Mouse (Mus musculus): ENCODE data around the gene Arid3a. TPM values are rescaled to one million over a fixed set of nuclear protein-coding genes. Genes with fewer than 3 reads are reported as not detected.

The Arid3a gene
- polyA plus RNA-seq, 1 experiment: 99.9 TPM

DNA sequence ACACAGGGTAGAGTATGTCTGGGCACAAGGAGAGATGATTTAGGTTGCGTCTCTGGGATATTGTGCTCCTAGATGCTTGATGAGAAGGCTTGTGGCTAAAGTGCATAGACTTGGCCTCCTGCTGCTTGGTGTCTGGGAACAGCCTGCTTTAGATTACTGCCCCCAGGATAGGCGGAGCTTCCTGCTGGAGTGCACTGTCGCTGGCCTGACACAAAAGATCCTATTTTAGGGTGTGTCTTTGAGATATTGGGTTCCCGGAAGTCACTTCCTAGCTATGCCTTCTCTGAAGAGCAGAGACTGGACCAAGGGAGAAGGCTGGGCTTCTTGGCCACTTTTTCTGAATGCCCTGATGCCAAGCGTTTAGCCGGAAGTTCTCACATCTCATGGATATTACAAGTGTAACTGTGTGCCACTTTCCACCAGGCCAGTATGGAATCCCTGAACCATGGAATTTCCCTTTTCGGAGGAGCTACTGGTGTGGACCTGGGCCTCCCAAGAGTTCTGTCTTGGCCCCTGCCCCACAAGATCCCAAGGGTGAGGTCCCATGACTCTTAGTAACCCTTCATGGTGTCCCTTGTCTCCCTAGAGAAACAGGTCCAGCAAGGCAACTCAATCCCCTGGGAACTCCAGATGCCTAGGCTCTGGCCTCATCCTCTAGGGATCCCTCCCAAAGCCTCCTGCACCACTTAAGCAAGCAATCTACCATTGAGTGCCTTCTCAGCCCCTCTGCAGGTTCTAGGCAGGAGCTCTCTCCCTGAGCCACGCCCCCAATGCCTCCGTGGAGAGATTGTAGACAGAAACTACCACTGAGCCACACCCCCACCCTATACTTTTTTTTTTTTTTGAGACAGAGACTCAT is 76.8 kb downstream of the Arid3a start:
- TF ChIP-seq GATA1 (IDR thresholded peaks at IDR 0.05; ENCODE audit: low read length): no peak

GRCm38 (mm10) chr10:80004233-80004705 is 77.4 kb downstream of the Arid3a start:
- no peak for TF ChIP-seq GATA1 (IDR thresholded peaks at IDR 0.05; ENCODE audit: low read length)

Other genes starting within 250 kb of the Arid3a start
- gene Cdc34, start 244.8 kb upstream of the Arid3a start, polyA plus RNA-seq (2012): 540 and 646 TPM in 2 replicates
- gene Gzmm, start 238.0 kb upstream of the Arid3a start, polyA plus RNA-seq (2012): 0.25 and 0.30 TPM in 2 replicates
- gene Bsg, start 222.6 kb upstream of the Arid3a start, polyA plus RNA-seq (2012): 834 and 1,207 TPM in 2 replicates
- 0.49 and 0.78 TPM in 2 replicates for gene Hcn2, start 210.4 kb upstream of the Arid3a start, polyA plus RNA-seq (2012)
- gene Polrmt, start 180.5 kb upstream of the Arid3a start, polyA plus RNA-seq (2012): 52.0 and 53.1 TPM in 2 replicates
- gene Fgf22, start 172.0 kb upstream of the Arid3a start, polyA plus RNA-seq (2012): not detected in 2 replicates
- 373 and 414 TPM in 2 replicates for gene Rnf126, start 160.1 kb upstream of the Arid3a start, polyA plus RNA-seq (2012)
- 0.06 and 0.11 TPM in 2 replicates for gene Fstl3, start 149.8 kb upstream of the Arid3a start, polyA plus RNA-seq (2012)
- gene Prss57, start 136.1 kb upstream of the Arid3a start, polyA plus RNA-seq (2012): not detected in 2 replicates
- 0.82 and 1.2 TPM in 2 replicates for gene Palm, start 133.5 kb upstream of the Arid3a start, polyA plus RNA-seq (2012)
- not detected in 2 replicates for gene Misp, start 106.1 kb upstream of the Arid3a start, polyA plus RNA-seq (2012)
- gene Ptbp1, start 72.6 kb upstream of the Arid3a start, polyA plus RNA-seq (2012): 1,266 and 1,318 TPM in 2 replicates
- gene Prtn3, start 52.6 kb upstream of the Arid3a start, polyA plus RNA-seq (2012): 0.38 TPM in 1 of 2 replicates, not detected in the other
- not detected in 2 replicates for gene Plppr3, start 52.4 kb upstream of the Arid3a start, polyA plus RNA-seq (2012)
- not detected in 2 replicates for gene Elane, start 40.8 kb upstream of the Arid3a start, polyA plus RNA-seq (2012)
- gene Cfd, start 36.2 kb upstream of the Arid3a start, polyA plus RNA-seq (2012): not detected in 2 replicates
- 64.2 and 66.0 TPM in 2 replicates for gene Med16, start 18.1 kb upstream of the Arid3a start, polyA plus RNA-seq (2012)
- gene Gm26602, start 16.2 kb upstream of the Arid3a start, polyA plus RNA-seq (2012): not detected in 2 replicates
- gene Kiss1r, start 10.1 kb upstream of the Arid3a start, polyA plus RNA-seq (2012): 0.53 and 0.82 TPM in 2 replicates
- gene R3hdm4, start 5.8 kb upstream of the Arid3a start, polyA plus RNA-seq (2012): 229 and 234 TPM in 2 replicates
- gene Wdr18, start 33.1 kb downstream of the Arid3a start, polyA plus RNA-seq (2012): 85.4 and 95.5 TPM in 2 replicates
- gene Grin3b, start 43.7 kb downstream of the Arid3a start, polyA plus RNA-seq (2012): 0.05 and 0.08 TPM in 2 replicates
- 308 and 394 TPM in 2 replicates for gene Tmem259, start 57.3 kb downstream of the Arid3a start, polyA plus RNA-seq (2012)
- 11.4 and 12.4 TPM in 2 replicates for gene Cnn2, start 61.5 kb downstream of the Arid3a start, polyA plus RNA-seq (2012)
- gene Abca7, start 69.5 kb downstream of the Arid3a start, polyA plus RNA-seq (2012): 23.5 and 25.3 TPM in 2 replicates
- 160 and 189 TPM in 2 replicates for gene Arhgap45, start 89.6 kb downstream of the Arid3a start, polyA plus RNA-seq (2012)
- 180 and 263 TPM in 2 replicates for gene Polr2e, start 112.8 kb downstream of the Arid3a start, polyA plus RNA-seq (2012)
- 1,603 and 2,372 TPM in 2 replicates for gene Gpx4, start 120.1 kb downstream of the Arid3a start, polyA plus RNA-seq (2012)
- gene Sbno2, start 178.5 kb downstream of the Arid3a start, polyA plus RNA-seq (2012): 41.3 and 41.5 TPM in 2 replicates
- gene Stk11, start 188.8 kb downstream of the Arid3a start, polyA plus RNA-seq (2012): 140 and 143 TPM in 2 replicates
- 1,550 and 1,866 TPM in 2 replicates for gene Atp5d, start 211.6 kb downstream of the Arid3a start, polyA plus RNA-seq (2012)
- 53.6 and 59.0 TPM in 2 replicates for gene Cbarp, start 213.8 kb downstream of the Arid3a start, polyA plus RNA-seq (2012)
- 227 and 254 TPM in 2 replicates for gene Midn, start 221.2 kb downstream of the Arid3a start, polyA plus RNA-seq (2012)
- 54.3 and 62.8 TPM in 2 replicates for gene Cirbp, start 238.9 kb downstream of the Arid3a start, polyA plus RNA-seq (2012)
- gene 1600002K03Rik, start 245.9 kb downstream of the Arid3a start, polyA plus RNA-seq (2012): 5.8 and 6.7 TPM in 2 replicates

Data from G1E-ER4 (cell line).